31 mouse cellular contexts compared by ENCODE assay signal in genomic region chr15:67892066-67892465, GRCm38 (mm10).
A peak's percentile ranks its signal among the peaks of the same experiment; 100 is the strongest.
DNase-seq lines count a peak whose midpoint lies in the region; ATAC-seq lines count a peak whose summit lies in the region.
"Had no signal": no experiment of that assay in that cellular context is flagged by ENCODE, and none has a peak within 500 bp of the region (broad histone marks: within the 10 kb centered on the region; RNA-seq: fewer than 3 reads in every experiment).

No protein-coding gene starts in this region.

- no peaks in the 10 kb centered on the region for H3K9me3 ChIP-seq in kidney, embryonic 15.5 days (replicated peaks)
- no peaks in the 10 kb centered on the region for H3K9me3 ChIP-seq in midbrain, embryonic 15.5 days
- no peaks in the 10 kb centered on the region for H3K9me3 ChIP-seq in midbrain, embryonic 16.5 days (replicated peaks; ENCODE audit: control insufficient read depth, low read length, poor library complexity, severe bottlenecking)
- no peaks in the 10 kb centered on the region for H3K9me3 ChIP-seq in hindbrain, embryonic 14.5 days (ENCODE audit: control insufficient read depth, low read length)
- H3K9me3 ChIP-seq: embryonic facial prominence, embryonic 12.5 days; limb, embryonic 12.5 days; megakaryocyte, embryonic 14.5 days had no signal

- no peak overlapping the region for H3K4me3 ChIP-seq in kidney, embryonic 15.5 days (replicated peaks)
- H3K4me3 ChIP-seq in midbrain, embryonic 15.5 days: no peak overlapping the region
- no peak overlapping the region for H3K4me3 ChIP-seq in midbrain, embryonic 16.5 days (ENCODE audit: low read depth, low read length)
- no peak overlapping the region for H3K4me3 ChIP-seq in hindbrain, embryonic 14.5 days (replicated peaks; ENCODE audit: low read length)
- H3K4me3 ChIP-seq: embryonic facial prominence, embryonic 12.5 days; gastrocnemius, adult 2 months; layer of hippocampus, adult 2 months; left cerebral cortex, adult 2 months; limb, embryonic 12.5 days; megakaryocyte, embryonic 14.5 days had no signal

- no peaks in the 10 kb centered on the region for H3K4me1 ChIP-seq in kidney, embryonic 15.5 days
- H3K4me1 ChIP-seq in midbrain, embryonic 15.5 days: peaks cover 6% of the 10 kb centered on the region; the same call in 1 of the 2 replicates
- 0 out of 2 replicates have a peak, but pooled peaks cover 2% of the 10 kb centered on the region for H3K4me1 ChIP-seq in midbrain, embryonic 16.5 days (ENCODE audit: control insufficient read depth, insufficient read depth, low read length)
- H3K4me1 ChIP-seq in hindbrain, embryonic 14.5 days (replicated peaks; ENCODE audit: control insufficient read depth, insufficient read depth, low read length): 0 out of 2 replicates have a peak, but pooled peaks cover 7% of the 10 kb centered on the region
- H3K4me1 ChIP-seq: embryonic facial prominence, embryonic 12.5 days; limb, embryonic 12.5 days; megakaryocyte, embryonic 14.5 days had no signal

- 55% methylated on average over 3 of the region's 3 CpGs for WGBS in kidney, embryonic 15.5 days
- WGBS in midbrain, embryonic 15.5 days: 31% methylated on average over 3 of the region's 3 CpGs
- WGBS in midbrain, embryonic 16.5 days: 36% methylated on average over 3 of the region's 3 CpGs
- WGBS in hindbrain, embryonic 14.5 days: 37% methylated on average over 3 of the region's 3 CpGs

- no peak for ATAC-seq in kidney, embryonic 15.5 days (replicated peaks; ENCODE audit: low FRiP score)
- peak; percentile 54; the same call in 1 of the 2 replicates for ATAC-seq in midbrain, embryonic 15.5 days (replicated peaks)
- no peak for ATAC-seq in midbrain, embryonic 16.5 days
- ATAC-seq in hindbrain, embryonic 14.5 days (ENCODE audit: low FRiP score): no peak
- ATAC-seq: activated CD4-positive, CD25-positive, alpha-beta regulatory T cell, adult 4 months; forebrain, embryonic 16.5 days; intestine, postnatal 0 days had no signal

- H3K9ac ChIP-seq in kidney, embryonic 15.5 days: no peak overlapping the region
- H3K9ac ChIP-seq in midbrain, embryonic 15.5 days: no peak overlapping the region
- H3K9ac ChIP-seq in midbrain, embryonic 16.5 days (ENCODE audit: low read depth, low read length): no peak overlapping the region
- no peak overlapping the region for H3K9ac ChIP-seq in hindbrain, embryonic 14.5 days
- H3K9ac ChIP-seq: embryonic facial prominence, embryonic 12.5 days; limb, embryonic 12.5 days had no signal

- H3K27me3 ChIP-seq in kidney, embryonic 15.5 days: no peaks in the 10 kb centered on the region
- no peaks in the 10 kb centered on the region for H3K27me3 ChIP-seq in midbrain, embryonic 15.5 days (replicated peaks)
- H3K27me3 ChIP-seq in midbrain, embryonic 16.5 days (ENCODE audit: control insufficient read depth, insufficient read depth, low read depth, low read length): no peaks in the 10 kb centered on the region
- H3K27me3 ChIP-seq in hindbrain, embryonic 14.5 days (ENCODE audit: control insufficient read depth, insufficient read depth, low read length): no peaks in the 10 kb centered on the region
- H3K27me3 ChIP-seq: embryonic facial prominence, embryonic 12.5 days; limb, embryonic 12.5 days; megakaryocyte, embryonic 14.5 days had no signal

- H3K36me3 ChIP-seq in kidney, embryonic 15.5 days: no peaks in the 10 kb centered on the region
- H3K36me3 ChIP-seq in midbrain, embryonic 15.5 days (replicated peaks): no peaks in the 10 kb centered on the region
- no peaks in the 10 kb centered on the region for H3K36me3 ChIP-seq in midbrain, embryonic 16.5 days (ENCODE audit: control insufficient read depth, insufficient read depth, low read length)
- no peaks in the 10 kb centered on the region for H3K36me3 ChIP-seq in hindbrain, embryonic 14.5 days (replicated peaks; ENCODE audit: control insufficient read depth, insufficient read depth)
- H3K36me3 ChIP-seq: embryonic facial prominence, embryonic 12.5 days; limb, embryonic 12.5 days had no signal

- peak; percentile 11 for DNase-seq in kidney, postnatal 10 days
- no peak for DNase-seq in hindbrain, embryonic 14.5 days (ENCODE audit: low spot score)
- peak; percentile 77 for DNase-seq in retina, postnatal 1 day
- DNase-seq in cerebellum, adult 11-12 months: no peak
- DNase-seq: adrenal gland, adult 8-10 months; B cell, adult 2 months; cerebellum, adult 11 months; cerebellum, adult 9-11 months; embryo, embryonic 11 days; gastrocnemius, adult 2 months; gastrocnemius, postnatal 36 days; heart, adult 18-20 months; heart, postnatal 36 days; kidney, postnatal 25 days; lung, postnatal 4 days; right cerebral cortex, postnatal 4 days; thymus, adult 18-20 months; thymus, postnatal 25 days had no signal

- no peak overlapping the region for H3K27ac ChIP-seq in kidney, embryonic 15.5 days
- no peak overlapping the region for H3K27ac ChIP-seq in midbrain, embryonic 15.5 days
- H3K27ac ChIP-seq in midbrain, embryonic 16.5 days (ENCODE audit: low read length): no peak overlapping the region
- H3K27ac ChIP-seq in hindbrain, embryonic 14.5 days: peak overlapping the region; percentile 29; the same call in 1 of the 2 replicates
- H3K27ac ChIP-seq: embryonic facial prominence, embryonic 12.5 days; gastrocnemius, adult 2 months; layer of hippocampus, adult 2 months; left cerebral cortex, adult 2 months; limb, embryonic 12.5 days; stomach, postnatal 0 days had no signal

- H3K4me2 ChIP-seq in kidney, embryonic 15.5 days: no peak overlapping the region
- H3K4me2 ChIP-seq in midbrain, embryonic 15.5 days: no peak overlapping the region
- H3K4me2 ChIP-seq in midbrain, embryonic 16.5 days (ENCODE audit: low read length): no peak overlapping the region
- H3K4me2 ChIP-seq in hindbrain, embryonic 14.5 days (replicated peaks): no peak overlapping the region
- H3K4me2 ChIP-seq: embryonic facial prominence, embryonic 12.5 days; heart, embryonic 11.5 days; limb, embryonic 12.5 days had no signal

Comparison
In these comparisons a context has a peak if more than half of its experiments do, and no peak if none do; other contexts are left out.
1. DNase-seq: peak in kidney, postnatal 10 days (single experiment) and retina, postnatal 1 day (single experiment); none in hindbrain, embryonic 14.5 days (single experiment) and cerebellum, adult 11-12 months (single experiment).